Mouse (Mus musculus): ENCODE measurements around the gene Phlda2. TPM values are rescaled to one million over a fixed set of nuclear protein-coding genes. Genes with fewer than 3 reads are reported as not detected.
A peak's percentile ranks its signal among the peaks of the same experiment; 100 is the strongest.
"Not testable (repeated sequence)": the region's sequence is repeated elsewhere in the genome, so short reads cannot be mapped to it uniquely, and the experiment has no call there.

The Phlda2 gene
- total RNA-seq (2021) = not detected
- long read RNA-seq, experiment 1, partial matches to known transcripts = 0 of 1 reads
- long read RNA-seq, experiment 1, other reads (novel, unspliced or antisense) = 0 of 1 reads
- long read RNA-seq, experiment 2 = 0 reads

DNA sequence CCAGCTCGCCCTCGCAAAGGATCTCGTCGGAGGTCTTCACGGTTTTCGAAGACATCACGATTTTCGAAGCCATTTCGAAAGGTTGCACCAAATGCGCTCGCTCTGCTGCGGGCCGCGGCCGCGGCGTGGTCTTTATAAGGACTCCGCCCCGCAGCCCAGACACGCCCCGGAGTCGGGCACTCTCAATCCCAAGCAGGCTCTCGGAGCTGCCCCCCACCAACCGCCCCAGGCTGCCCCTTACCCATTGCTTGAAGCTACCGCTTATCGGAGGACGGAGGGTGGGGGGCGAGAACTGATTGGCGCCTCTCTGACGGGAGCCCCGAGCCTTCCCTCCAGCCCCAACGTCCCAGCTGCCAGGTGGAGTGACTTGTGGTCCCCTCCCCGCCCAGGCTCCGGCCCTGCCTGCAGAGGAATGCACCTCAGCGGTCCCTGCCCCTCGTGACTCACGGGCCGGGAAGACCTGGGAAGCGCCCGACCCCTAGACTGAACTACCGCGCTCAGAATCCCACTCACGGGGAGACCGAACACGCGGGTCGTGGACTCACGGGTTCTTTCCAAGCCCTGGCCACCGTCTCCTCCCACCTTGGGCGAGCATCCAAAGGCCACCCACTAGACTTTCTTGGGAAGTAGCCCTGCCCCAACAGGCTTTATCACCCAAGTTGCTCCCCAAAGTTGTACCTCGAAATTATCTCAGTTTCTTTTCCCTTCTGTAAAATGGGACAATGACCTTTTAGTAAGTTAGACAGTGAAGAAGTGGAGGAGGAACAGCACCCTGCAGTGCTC, at the start of gene Phlda2:
Gene Phlda2, minus strand, starts transcription at position 733 of the 783 bp plus-strand sequence.
- intact Hi-C loops (cut with DNase I) = no loop called here
- no peak for DNase-seq (ENCODE audit: low spot score in 2 of 2)

DNA sequence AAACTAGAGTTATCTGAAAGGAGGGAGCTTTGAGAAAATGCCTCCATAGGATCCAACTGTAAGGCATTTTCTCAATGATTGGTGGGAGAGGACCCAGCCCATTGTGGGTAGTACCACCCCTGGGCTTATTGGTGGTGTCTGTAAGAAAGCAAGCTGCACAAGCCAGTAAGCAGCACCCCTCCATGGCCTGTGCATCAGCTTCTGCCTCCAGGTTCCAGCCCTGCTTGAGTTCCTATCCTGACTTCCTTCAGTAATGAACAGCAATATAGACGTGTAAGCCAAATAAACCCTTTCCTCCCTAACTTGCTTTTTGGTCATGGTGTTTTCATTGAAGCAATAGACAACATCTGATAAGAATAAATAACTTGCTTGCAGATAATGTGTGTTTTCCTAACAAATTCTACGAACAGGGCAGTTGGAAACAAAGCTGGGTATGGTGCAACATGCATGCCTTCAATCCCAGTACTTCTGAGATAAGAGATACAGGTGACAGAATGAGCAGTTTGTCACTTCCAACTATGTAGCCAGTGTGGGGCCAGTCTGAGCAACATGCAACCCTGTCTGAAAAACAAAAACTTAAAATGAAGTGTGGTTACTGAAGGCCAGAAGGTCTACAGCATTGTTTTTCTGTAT, 46.8 kb upstream of the Phlda2 start:
- intact Hi-C loops (cut with DNase I) = no loop called here
- DNase-seq (ENCODE audit: low spot score in 2 of 2) = no peak

DNA sequence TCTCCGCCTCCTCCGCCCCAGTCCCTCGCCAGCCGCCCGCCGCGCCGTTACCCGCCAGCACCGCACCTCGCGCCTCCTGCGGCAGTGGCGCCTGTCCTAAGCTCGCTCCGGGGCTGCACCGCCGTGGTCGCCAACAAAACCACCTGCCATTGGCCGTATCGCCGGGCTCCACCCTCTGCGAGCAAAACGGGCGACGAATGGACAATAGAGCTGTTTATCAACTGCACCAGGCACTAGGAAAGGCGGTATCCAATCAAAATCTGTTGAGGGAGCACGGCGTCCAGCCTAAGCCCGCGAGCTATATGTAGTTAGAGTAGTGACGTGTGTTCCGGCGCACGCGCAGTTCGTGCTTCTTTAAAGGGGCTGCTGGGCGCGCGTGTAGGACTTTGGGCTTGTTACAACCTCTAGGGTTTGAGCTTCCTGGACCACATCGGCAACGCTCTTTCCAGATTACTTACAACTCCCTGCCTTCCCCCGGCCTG, 46.1 kb upstream of the Phlda2 start, which contains the start of gene Nap1l4:
Gene Nap1l4, minus strand, starts transcription at position 131 of the 482 bp plus-strand sequence.
- intact Hi-C loops (cut with DNase I) = no loop called here

DNA sequence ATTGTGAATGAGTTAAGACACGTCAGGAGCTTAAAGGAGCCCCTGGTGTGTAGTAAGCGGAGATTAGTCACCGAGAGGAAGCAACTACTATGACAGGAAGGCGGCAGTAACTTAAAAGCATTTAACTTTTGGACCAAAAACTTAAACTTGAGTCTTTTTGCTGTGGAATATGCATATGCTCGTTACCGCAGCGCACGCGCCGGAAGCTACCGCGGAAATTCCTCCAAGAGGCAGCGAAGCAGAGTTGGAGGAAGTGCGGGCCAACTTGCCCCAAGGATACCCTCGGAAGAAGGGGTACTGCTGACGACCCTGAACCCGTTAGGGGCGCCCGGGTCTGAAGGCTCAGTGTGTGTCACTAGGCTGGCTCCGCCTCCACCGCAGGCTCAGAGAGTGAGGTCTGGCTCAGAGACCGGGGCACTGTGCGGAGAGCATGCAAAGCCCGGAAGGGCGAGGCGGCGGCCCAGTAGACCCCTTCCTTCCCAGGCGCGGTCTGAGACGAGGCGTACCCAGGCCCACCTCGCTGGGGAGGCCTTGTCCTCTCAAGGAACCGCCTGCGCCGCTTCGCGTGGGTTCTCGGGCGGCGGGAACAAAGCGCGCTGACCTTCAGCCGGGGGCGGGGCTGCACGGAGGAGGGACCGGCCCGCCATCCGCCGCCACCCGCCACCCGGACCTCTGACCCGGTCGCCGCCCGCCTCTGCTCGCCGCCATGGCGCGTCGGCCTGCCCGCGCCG, 45.4 kb upstream of the Phlda2 start:
- intact Hi-C loops (cut with DNase I) = no loop called here
- DNase-seq (ENCODE audit: low spot score in 2 of 2) = peak in 1 of 2 experiments; percentile 13

More for the DNA sequence above, 46.1 kb upstream of the Phlda2 start, which contains the start of gene Nap1l4:
- DNase-seq (ENCODE audit: low spot score in 2 of 2) = peak; percentile 100

DNA sequence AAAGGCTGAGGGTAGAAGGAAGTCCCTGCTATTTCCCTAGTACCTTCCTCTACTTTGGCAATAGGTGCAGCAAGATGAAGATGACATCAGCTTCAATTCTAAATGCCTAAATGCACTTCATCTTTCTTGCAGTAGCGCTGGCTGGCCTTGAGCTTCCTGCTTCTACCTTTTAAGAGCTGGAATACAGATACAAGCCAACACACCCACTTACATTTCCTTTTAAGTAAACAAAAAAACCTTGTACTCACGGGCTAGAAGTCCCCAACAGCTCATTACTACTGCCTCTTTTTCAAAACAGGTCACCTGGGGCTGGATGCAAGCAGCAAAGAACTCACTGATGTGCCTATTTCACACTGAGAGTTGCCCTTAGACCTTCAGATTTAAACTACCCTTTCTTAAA, 43.6 kb upstream of the Phlda2 start:
- intact Hi-C loops (cut with DNase I) = no loop called here
- DNase-seq (ENCODE audit: low spot score in 2 of 2) = no peak

DNA sequence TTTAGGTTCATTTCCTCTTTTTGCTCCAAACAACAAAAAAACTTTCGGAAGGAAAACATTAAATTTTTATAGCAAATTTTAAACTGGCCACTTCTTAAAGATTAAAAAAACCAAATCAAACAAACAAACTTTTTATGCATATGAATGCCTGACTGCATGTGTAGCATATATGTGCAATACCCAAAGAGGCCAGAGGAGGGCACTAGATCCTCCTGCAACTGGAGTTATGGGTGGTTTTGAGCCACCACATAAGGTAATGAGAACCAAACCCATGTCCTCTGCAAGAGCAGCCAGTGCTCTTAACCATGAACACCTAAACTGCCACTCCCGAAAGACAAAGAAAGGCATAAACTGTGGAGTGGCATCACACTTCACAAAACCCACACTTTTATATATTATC, 41.4 kb upstream of the Phlda2 start:
- intact Hi-C loops (cut with DNase I) = no loop called here
- DNase-seq (ENCODE audit: low spot score in 2 of 2) = peak in 1 of 2 experiments; percentile 27

DNA sequence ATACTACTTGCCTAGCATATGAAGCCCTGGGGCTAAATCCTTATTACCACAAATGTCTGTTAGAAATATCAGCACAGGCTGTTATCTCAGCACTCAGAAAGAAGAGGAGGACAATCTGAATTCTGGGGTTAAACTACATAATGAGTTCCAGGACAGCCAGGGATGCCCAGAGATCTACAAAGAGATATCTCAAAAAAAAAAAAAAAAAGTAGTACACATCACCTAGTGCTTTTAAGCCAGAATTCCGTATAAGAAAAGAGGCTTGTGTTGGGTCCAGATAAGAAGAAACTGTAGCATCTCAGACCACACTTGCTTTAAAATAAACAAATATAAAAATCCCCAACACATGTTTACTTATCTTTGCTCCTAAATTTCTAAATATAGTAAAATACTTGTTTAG, 35.7 kb upstream of the Phlda2 start:
- intact Hi-C loops (cut with DNase I) = no loop called here
- DNase-seq (ENCODE audit: low spot score in 2 of 2) = no peak

DNA sequence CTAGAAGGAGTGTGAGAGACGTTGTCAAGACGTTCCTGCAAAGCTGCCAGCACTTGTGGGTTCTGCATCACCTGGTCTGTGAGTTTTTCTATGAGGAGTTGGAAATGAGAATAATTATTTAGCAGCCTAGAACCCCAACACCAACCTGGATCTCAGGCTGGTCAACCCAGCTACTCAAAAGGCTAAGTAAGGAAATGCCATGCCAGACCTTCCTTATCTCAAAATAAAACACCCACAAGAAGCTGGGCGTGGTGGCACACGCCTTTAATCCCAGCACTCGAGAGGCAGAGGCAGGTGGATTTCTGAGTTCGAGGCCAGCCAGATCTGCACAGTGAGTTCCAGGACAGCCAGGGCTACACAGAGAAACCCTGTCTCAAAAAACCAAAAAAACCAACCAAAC, 35.3 kb upstream of the Phlda2 start:
- intact Hi-C loops (cut with DNase I); DNase-seq (ENCODE audit: low spot score in 2 of 2): not testable (repeated sequence)

DNA sequence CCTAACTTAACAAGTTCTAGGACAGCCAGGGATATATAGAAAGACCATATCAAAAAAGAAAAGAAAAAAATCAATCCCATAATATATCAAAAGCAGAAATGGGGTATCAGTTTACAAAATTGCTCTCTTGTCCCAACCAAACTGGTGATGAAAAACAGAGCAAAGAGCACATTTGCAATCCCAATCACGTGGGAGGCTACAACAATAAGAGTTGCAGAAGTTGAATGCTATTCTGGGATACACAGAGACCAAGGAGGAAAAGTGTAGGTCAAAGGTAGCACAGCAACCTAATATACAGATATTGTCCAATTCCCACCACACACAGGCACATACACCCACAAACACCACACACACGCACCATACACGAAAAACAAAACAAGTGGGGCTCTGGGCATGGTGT, 33.3 kb upstream of the Phlda2 start:
- intact Hi-C loops (cut with DNase I) = no loop called here
- DNase-seq (ENCODE audit: low spot score in 2 of 2) = no peak

DNA sequence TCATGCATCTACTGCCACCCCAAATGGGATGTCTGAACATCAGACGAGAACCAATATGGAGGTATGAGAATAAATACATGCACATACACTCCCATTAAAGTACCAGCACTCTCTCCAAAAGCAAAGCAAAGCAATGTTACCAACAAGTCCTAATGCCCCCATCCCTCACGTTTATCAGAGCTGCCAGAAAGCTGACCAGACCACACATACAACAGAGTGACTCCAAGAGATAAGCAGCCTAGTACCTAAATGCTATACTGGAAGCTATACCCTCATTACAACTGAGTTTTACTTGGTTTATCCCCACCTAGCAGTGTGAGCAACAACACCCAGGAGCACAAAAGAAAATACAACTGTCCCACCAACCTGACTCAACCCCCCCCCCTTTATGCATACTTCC, 30.3 kb upstream of the Phlda2 start:
- DNase-seq (ENCODE audit: low spot score in 2 of 2) = no peak
- intact Hi-C loops (cut with DNase I) = no loop called here

DNA sequence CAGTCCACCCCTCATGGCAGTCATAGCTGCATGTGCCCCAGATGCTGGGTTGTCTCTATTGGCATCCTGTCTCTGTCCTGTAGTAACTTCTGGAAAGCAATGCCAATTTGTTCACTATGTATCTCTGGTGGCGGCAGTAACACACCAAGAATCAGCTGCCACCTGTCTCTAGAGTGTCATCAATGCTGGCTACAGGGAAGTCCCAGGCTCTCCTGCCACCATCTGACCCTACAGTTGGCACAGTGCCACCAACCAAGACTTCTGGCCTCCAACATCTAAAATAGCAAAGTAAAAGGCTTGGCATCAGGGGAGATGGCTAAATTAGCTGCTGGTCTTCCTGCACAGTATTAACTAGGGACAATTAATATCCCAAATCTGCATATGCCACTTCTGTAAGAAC, 29.5 kb upstream of the Phlda2 start:
- intact Hi-C loops (cut with DNase I) = no loop called here
- DNase-seq (ENCODE audit: low spot score in 2 of 2) = no peak

DNA sequence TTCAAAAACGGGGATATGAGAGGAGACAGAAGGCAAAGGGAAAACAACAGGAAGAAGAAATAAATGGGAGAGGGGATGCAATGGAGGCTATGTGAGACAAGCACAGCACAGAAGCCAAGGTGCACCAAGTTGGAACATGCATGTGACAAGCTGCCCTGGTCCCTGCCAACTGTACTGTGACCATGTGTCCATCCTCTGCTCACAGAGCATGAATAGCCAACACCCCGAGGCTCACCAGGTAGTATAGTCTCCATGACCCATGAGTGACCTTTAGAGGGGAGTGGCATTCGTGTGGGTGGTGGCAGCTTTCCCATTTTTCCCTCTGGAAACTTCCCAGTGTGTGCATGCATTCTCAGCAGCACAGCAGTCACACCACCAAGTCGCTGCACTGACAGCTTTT, 16.4 kb upstream of the Phlda2 start:
- intact Hi-C loops (cut with DNase I) = no loop called here
- DNase-seq (ENCODE audit: low spot score in 2 of 2) = no peak

DNA sequence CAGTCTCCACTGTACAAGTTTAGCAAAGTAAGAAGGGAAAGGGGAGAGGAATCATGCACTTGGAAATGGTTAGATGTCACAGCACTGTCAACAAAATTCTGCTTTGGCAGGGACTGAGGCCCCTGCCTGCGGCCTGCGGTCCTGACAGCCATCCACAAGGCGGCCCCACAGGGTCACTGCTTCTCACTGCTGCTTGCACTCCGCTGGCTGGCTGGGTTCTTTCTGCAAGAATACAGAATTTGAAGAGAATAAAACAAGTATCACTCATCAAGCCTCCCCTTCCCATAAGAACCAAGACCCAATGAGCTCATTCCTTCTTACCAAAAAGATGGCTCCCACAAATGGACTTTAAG, 11.4 kb upstream of the Phlda2 start:
- no peak for DNase-seq (ENCODE audit: low spot score in 2 of 2)
- intact Hi-C loops (cut with DNase I) = no loop called here

DNA sequence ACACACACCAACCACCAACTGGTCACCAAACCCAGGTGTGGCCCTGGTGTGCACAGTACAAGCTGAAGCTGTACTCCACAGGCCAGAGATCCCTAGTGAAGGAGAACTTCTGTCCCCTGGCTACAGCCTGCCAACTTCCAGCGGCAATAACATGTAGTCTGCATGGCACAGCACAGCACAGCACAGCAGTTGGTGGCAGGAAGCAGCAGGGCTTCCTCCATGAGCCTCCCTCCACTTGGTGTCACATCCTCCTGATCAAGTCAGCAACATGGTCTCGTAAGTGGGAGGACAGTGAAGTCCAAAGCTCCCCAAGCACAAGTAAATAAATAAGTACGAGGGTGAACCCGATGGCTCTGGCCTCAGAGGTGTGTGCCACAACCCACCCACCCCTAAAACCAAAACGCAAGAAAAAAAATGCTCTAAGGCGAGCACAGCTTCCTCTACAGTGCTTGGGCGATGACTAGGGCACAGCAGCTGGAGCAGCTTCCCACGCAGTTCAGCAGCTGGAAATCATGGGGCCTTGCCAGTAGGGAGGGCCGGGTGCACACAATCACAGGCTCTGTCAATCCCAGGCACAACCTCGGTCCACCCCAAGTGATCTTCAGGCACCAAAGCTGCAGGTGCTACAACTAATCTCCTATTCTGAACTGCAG, 10.9 kb upstream of the Phlda2 start:
- DNase-seq (ENCODE audit: low spot score in 2 of 2) = no peak
- intact Hi-C loops (cut with DNase I) = no loop called here

DNA sequence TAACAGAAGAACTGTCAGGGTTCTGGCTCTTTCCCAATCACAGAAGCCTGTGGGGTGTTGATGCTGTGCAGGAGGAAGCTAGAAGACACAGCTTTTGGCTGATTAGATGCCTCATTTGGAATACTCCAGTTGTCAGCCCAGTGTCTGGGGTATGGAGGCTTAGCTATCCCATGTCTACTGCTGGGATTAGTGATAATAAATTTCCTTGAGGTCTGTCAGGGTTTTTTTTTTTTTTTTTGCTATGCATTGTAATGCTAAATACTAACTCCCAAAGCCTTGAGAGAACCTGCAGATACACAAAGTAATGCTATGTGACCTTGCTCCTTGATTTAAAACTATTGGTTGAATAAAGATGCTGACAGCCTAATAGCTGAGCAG, 8.4 kb upstream of the Phlda2 start:
- no peak for DNase-seq (ENCODE audit: low spot score in 2 of 2)
- intact Hi-C loops (cut with DNase I) = no loop called here

DNA sequence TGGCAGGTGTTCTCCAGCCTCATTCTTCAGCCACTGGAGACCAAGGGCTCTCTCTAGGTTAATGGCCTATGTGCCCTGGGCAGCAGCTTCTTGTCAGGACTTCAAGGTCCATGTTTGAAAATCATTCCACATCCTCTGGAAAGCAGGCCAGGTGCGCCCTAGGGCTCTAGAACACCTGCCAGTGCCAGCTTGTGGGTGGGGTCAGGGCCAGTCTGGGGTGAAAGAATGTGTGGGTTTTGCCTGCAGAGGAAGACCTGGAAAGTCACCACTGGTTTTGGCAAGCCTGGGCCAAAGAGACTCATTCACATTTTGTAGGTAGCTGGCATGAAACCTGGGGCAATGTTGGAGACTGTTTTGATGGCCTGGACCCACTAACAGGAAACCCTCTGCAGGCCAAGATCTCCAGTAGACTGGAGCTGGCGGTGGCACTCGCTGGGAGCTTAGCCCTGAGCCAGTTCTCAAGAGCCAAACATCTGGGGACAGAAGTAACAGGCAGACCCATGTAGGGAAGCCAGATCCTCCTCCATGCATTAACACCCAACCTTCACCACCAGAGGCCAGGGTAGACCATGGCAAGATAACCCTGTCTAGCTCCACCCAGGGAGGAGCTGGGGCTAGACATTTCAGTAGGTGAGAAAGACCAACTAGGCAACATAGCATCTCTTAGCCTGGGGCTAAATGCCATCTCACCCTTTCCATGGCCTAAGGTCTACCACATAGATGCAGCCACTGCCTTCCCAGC, 7.8 kb upstream of the Phlda2 start:
- no peak for DNase-seq (ENCODE audit: low spot score in 2 of 2)
- intact Hi-C loops (cut with DNase I) = no loop called here

DNA sequence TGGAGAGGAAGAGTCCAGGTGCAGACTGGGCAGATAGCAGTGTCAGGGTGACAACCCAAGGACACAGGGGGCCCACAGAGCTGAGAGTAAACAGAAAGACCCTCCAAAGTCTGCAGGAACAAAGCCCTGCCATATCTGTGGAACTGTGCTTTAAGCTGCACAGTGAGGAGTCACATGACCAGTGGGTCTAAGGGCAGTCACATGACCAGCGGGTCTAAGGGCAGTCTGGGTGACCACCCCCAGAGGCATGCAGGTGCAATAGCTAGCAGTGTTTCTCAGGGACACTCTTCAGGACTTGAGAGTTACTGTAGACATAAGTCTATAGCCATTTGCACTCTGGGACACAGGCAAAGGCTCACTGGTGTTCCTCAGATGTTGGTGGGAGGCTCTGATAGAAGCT, 6.6 kb upstream of the Phlda2 start:
- DNase-seq (ENCODE audit: low spot score in 2 of 2) = no peak
- intact Hi-C loops (cut with DNase I) = no loop called here

DNA sequence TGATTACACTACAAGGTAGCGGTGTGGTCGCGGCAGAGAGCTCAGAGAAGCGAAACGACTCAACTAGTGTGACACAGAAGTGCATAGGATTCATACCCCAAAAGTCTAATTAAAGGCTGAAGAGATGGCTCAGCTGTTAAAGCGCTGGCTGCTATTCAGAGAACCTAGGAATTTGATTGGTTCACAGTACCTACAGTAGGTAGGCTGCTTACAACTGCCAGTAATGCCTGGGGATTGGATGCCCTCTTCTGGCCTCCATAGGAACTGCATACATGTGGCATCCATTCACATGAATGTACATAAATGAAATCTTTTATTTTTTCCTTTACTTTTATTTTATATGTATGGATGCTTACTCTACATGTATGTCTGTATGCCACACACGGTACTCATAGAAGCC, 3.7 kb upstream of the Phlda2 start:
- DNase-seq (ENCODE audit: low spot score in 2 of 2) = peak; percentile 78 to 80

DNA sequence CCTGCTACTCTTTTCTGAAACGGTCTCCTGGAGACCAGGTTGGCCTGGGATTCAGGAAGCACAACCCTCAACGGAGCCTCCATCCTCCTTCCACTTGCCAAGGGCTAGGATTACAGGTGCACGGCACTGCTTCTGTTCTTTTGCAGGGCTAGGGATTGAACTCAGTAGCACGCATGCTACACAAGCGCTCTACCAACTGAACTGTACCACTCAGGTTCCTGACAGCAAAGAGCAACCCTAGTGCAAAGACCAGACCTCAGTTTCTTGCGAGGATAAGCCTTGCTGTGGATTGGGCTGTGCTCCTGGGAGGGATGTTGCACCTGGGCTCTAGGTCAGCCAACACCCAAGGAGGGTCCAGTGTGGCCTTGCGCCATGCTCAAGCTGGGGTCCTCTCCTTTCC, 3.3 kb upstream of the Phlda2 start:
- DNase-seq (ENCODE audit: low spot score in 2 of 2) = no peak
- intact Hi-C loops (cut with DNase I) = no loop called here

More for the DNA sequence above, 3.7 kb upstream of the Phlda2 start:
- intact Hi-C loops (cut with DNase I) = no loop called here

Measured in left cerebral cortex, postnatal 14 days (tissue).